9 mouse cellular contexts compared by ENCODE assay signal in the genomic region with DNA sequence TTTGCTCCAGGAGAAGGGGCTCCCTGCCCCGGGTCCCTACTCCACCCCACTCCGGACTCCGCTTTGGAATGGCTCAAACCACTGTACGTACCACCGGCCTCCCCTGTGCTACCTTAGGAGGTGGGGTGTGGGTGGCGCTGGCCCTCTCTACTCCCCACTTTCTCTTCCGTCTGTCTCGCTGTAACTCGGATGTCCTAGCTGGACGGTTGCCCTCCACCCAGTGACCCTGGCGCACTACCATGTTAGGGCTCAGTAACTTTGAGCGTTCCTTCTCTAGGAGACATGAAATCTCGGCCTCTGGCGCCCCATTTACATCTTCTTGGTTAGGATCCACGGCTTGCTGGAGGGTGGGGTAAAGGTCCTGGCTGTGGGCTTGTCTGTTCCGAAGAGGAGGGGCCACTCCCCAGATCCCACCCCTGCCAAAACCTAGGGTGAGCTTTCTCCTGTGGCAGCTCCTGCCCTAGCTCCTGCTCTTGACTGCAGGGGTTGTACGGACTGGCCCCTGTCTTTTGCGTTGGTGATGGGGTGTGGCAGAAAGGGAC. TPM values are rescaled to one million over a fixed set of nuclear protein-coding genes. Genes with fewer than 3 reads are reported as not detected.
DNase-seq lines count a peak whose midpoint lies in the region; ATAC-seq lines count a peak whose summit lies in the region.
"Had no signal": no experiment of that assay in that cellular context is flagged by ENCODE, and none has a peak within 500 bp of the region (broad histone marks: within the 10 kb centered on the region; RNA-seq: fewer than 3 reads in every experiment).

No protein-coding gene starts in this region.

- H3K4me3 ChIP-seq in heart, embryonic 10.5 days, result peak overlapping the region; percentile 70
- peak overlapping the region; percentile 53 for H3K4me3 ChIP-seq in midbrain, embryonic 12.5 days

- H3K27ac ChIP-seq in heart, embryonic 10.5 days, result peak overlapping the region; percentile 89
- no peak overlapping the region for H3K27ac ChIP-seq in midbrain, embryonic 12.5 days (replicated peaks)

- intact Hi-C loops in left cerebral cortex, postnatal 36 days (cut with DNase I), result no loop called here

- peak overlapping the region; percentile 91 for H3K4me2 ChIP-seq in midbrain, embryonic 12.5 days (replicated peaks)

- H3K36me3 ChIP-seq in heart, embryonic 10.5 days, result peaks cover 19% of the 10 kb centered on the region
- H3K36me3 ChIP-seq in midbrain, embryonic 12.5 days, result no peaks in the 10 kb centered on the region

- peak; percentile 34 for DNase-seq in cerebellum, adult 8-10 months
- peak; percentile 43 for DNase-seq in ZHBTc4 (ENCODE audit: low read depth, low spot score)
- DNase-seq in heart, embryonic 10.5 days (ENCODE audit: low spot score), result no peak
- peak; percentile 71 for DNase-seq in kidney, postnatal 10 days
- no peak for DNase-seq in right cerebral cortex, postnatal 10 days (ENCODE audit: low spot score in 2 of 2)
- no peak for DNase-seq in left cerebral cortex, postnatal 36 days (ENCODE audit: low spot score in 2 of 2)

- WGBS in heart, embryonic 10.5 days, result 6% methylated on average over 18 of the region's 18 CpGs
- WGBS in midbrain, embryonic 12.5 days, result 4% methylated on average over 18 of the region's 18 CpGs

- peak overlapping the region; percentile 60 for H3K9ac ChIP-seq in midbrain, embryonic 12.5 days (replicated peaks)

- ATAC-seq in cerebellum, adult (ENCODE audit: insufficient number of reproducible peaks, low FRiP score, low TSS enrichment), result no peak
- no peak for ATAC-seq in midbrain, embryonic 12.5 days (ENCODE audit: low FRiP score, low read depth)

- H3K9me3 ChIP-seq in heart, embryonic 10.5 days, result no peaks in the 10 kb centered on the region
- no peaks in the 10 kb centered on the region for H3K9me3 ChIP-seq in midbrain, embryonic 12.5 days

- H3K27me3 ChIP-seq in heart, embryonic 10.5 days (ENCODE audit: insufficient read depth, poor library complexity, severe bottlenecking), result no peaks in the 10 kb centered on the region
- H3K27me3 ChIP-seq in midbrain, embryonic 12.5 days, result peaks cover 36% of the 10 kb centered on the region

- H3K4me1 ChIP-seq in heart, embryonic 10.5 days, result peaks cover 83% of the 10 kb centered on the region
- H3K4me1 ChIP-seq in midbrain, embryonic 12.5 days, result peaks cover 73% of the 10 kb centered on the region

RNA-seq across cellular contexts. Expression of a gene that starts 21.7 kb away (rescaled TPM):
- polyA plus RNA-seq in heart, embryonic 10.5 days (2016; fragmentation: Nextera tagmentation; extraction: Ambion mirVana), result 1.0 and 1.1 TPM in 2 replicates
- polyA plus RNA-seq in midbrain, embryonic 12.5 days (2016; fragmentation: Nextera tagmentation; extraction: Ambion mirVana), result 0.67 and 0.80 TPM in 2 replicates
- 1 to 10 TPM; 2.0 TPM for total RNA-seq in left cerebral cortex, postnatal 36 days (2021)
- total RNA-seq: hematopoietic stem cell, adult 5-6 weeks had no signal

RNA-seq across cellular contexts. Expression of a gene that starts 33.5 kb away (rescaled TPM):
- 30.4 and 36.9 TPM in 2 replicates for polyA plus RNA-seq in heart, embryonic 10.5 days (2016; fragmentation: Nextera tagmentation; extraction: Ambion mirVana)
- polyA plus RNA-seq in midbrain, embryonic 12.5 days (2016; fragmentation: Nextera tagmentation; extraction: Ambion mirVana), result 15.5 and 17.3 TPM in 2 replicates
- 10 to 100 TPM; 10.5 to 11.6 TPM for total RNA-seq in left cerebral cortex, postnatal 36 days (2021)

RNA-seq across cellular contexts. Expression of a gene that starts 53.5 kb away (rescaled TPM):
- polyA plus RNA-seq in heart, embryonic 10.5 days (2016; fragmentation: Nextera tagmentation; extraction: Ambion mirVana), result 39.3 and 47.7 TPM in 2 replicates
- polyA plus RNA-seq in midbrain, embryonic 12.5 days (2016; fragmentation: Nextera tagmentation; extraction: Ambion mirVana), result 28.3 and 29.0 TPM in 2 replicates
- under 1 TPM; 0.39 to 0.47 TPM for total RNA-seq in left cerebral cortex, postnatal 36 days (2021)

Comparison
In these comparisons a context has a peak if more than half of its experiments do, and no peak if none do; other contexts are left out.
1. DNase-seq: peak in cerebellum, adult 8-10 months (single experiment), ZHBTc4 (single experiment) and kidney, postnatal 10 days (single experiment); none in heart, embryonic 10.5 days (single experiment), right cerebral cortex, postnatal 10 days (0 of 2) and left cerebral cortex, postnatal 36 days (0 of 2).